Mouse (Mus musculus): ENCODE measurements around the gene Pcolce2. TPM values are rescaled to one million over a fixed set of nuclear protein-coding genes. Genes with fewer than 3 reads are reported as not detected.

The Pcolce2 gene
- polyA plus RNA-seq (2015; fragmentation: Nextera tagmentation; extraction: Ambion mirVana) = 1.7 and 2.8 TPM in 2 replicates

- Histone ChIP-seq H3K27ac (ENCODE audit: low read length) (no peak within 1 kb of the TSS), H3K9ac (ENCODE audit: low read length) (peak within 1 kb of the TSS; percentile 61), H3K4me3 (ENCODE audit: low read length) (peak within 1 kb of the TSS; percentile 62), H3K4me1 (ENCODE audit: control insufficient read depth, insufficient read depth, low read length) (no peaks in the 10 kb centered on the region; the same call in 1 of the 2 replicates), H3K4me2 (ENCODE audit: low read depth, low read length) (peak within 1 kb of the TSS; percentile 93), H3K9me3 (replicated peaks; ENCODE audit: control insufficient read depth, low read length) (no peaks in the 10 kb centered on the region), H3K36me3 (ENCODE audit: control insufficient read depth, insufficient read depth) (no peaks in the 10 kb centered on the region), H3K27me3 (ENCODE audit: control insufficient read depth, insufficient read depth, low read length) (peaks cover 36% of the 10 kb centered on the region)
- under 1% methylated on average over 65 of the region's 71 CpGs for WGBS
- peak; percentile 52 for ATAC-seq (replicated peaks; ENCODE audit: extremely low read depth, insufficient read depth, low FRiP score)
Observed at GRCm38 (mm10) chr9:95637271-95638181, at the start of gene Pcolce2. Gene Pcolce2 (plus strand): TSS chr9:95637601.

GRCm38 (mm10) chr9:95588070-95588469, 49.3 kb upstream of the Pcolce2 start:
- Histone ChIP-seq H3K27ac (ENCODE audit: low read length) (no peak overlapping the region), H3K36me3 (ENCODE audit: control insufficient read depth, insufficient read depth) (no peaks in the 10 kb centered on the region), H3K4me1 (ENCODE audit: control insufficient read depth, insufficient read depth, low read length) (no peaks in the 10 kb centered on the region), H3K9me3 (replicated peaks; ENCODE audit: control insufficient read depth, low read length) (peaks cover 3% of the 10 kb centered on the region; the same call in 1 of the 2 replicates), H3K4me2 (ENCODE audit: low read depth, low read length) (no peak overlapping the region), H3K27me3 (ENCODE audit: control insufficient read depth, insufficient read depth, low read length) (no peaks in the 10 kb centered on the region), H3K4me3 (ENCODE audit: low read length) (no peak overlapping the region), H3K9ac (ENCODE audit: low read length) (no peak overlapping the region)
- no peak for ATAC-seq (replicated peaks; ENCODE audit: extremely low read depth, insufficient read depth, low FRiP score)
- WGBS = 86% methylated on average over 7 of the region's 7 CpGs

GRCm38 (mm10) chr9:95594291-95594690, 43.1 kb upstream of the Pcolce2 start:
- 79% methylated on average over 4 of the region's 4 CpGs for WGBS
- Histone ChIP-seq H3K36me3 (ENCODE audit: control insufficient read depth, insufficient read depth) (no peaks in the 10 kb centered on the region), H3K4me3 (ENCODE audit: low read length) (no peak overlapping the region), H3K9ac (ENCODE audit: low read length) (no peak overlapping the region), H3K27me3 (ENCODE audit: control insufficient read depth, insufficient read depth, low read length) (no peaks in the 10 kb centered on the region), H3K4me2 (ENCODE audit: low read depth, low read length) (no peak overlapping the region), H3K4me1 (ENCODE audit: control insufficient read depth, insufficient read depth, low read length) (no peaks in the 10 kb centered on the region; the same call in 1 of the 2 replicates), H3K27ac (ENCODE audit: low read length) (no peak overlapping the region), H3K9me3 (replicated peaks; ENCODE audit: control insufficient read depth, low read length) (no peaks in the 10 kb centered on the region)
- ATAC-seq (replicated peaks; ENCODE audit: extremely low read depth, insufficient read depth, low FRiP score) = no peak

GRCm38 (mm10) chr9:95597466-95598178, 39.8 kb upstream of the Pcolce2 start:
- Histone ChIP-seq H3K4me3 (ENCODE audit: low read length) (peak overlapping the region; percentile 28; the same call in 1 of the 2 replicates), H3K9me3 (replicated peaks; ENCODE audit: control insufficient read depth, low read length) (no peaks in the 10 kb centered on the region), H3K27me3 (ENCODE audit: control insufficient read depth, insufficient read depth, low read length) (no peaks in the 10 kb centered on the region), H3K4me1 (ENCODE audit: control insufficient read depth, insufficient read depth, low read length) (no peaks in the 10 kb centered on the region; the same call in 1 of the 2 replicates), H3K4me2 (ENCODE audit: low read depth, low read length) (peak overlapping the region; percentile 54), H3K27ac (ENCODE audit: low read length) (no peak overlapping the region), H3K9ac (ENCODE audit: low read length) (no peak overlapping the region), H3K36me3 (ENCODE audit: control insufficient read depth, insufficient read depth) (no peaks in the 10 kb centered on the region)
- 53% methylated on average over 13 of the region's 13 CpGs for WGBS
- no peak for ATAC-seq (replicated peaks; ENCODE audit: extremely low read depth, insufficient read depth, low FRiP score)

- Histone ChIP-seq H3K4me3 (ENCODE audit: low read length) (peak overlapping the region; percentile 28; the same call in 1 of the 2 replicates), H3K27me3 (ENCODE audit: control insufficient read depth, insufficient read depth, low read length) (no peaks in the 10 kb centered on the region), H3K36me3 (ENCODE audit: control insufficient read depth, insufficient read depth) (no peaks in the 10 kb centered on the region), H3K9me3 (replicated peaks; ENCODE audit: control insufficient read depth, low read length) (no peaks in the 10 kb centered on the region), H3K4me1 (ENCODE audit: control insufficient read depth, insufficient read depth, low read length) (no peaks in the 10 kb centered on the region; the same call in 1 of the 2 replicates), H3K27ac (ENCODE audit: low read length) (no peak overlapping the region), H3K4me2 (ENCODE audit: low read depth, low read length) (peak overlapping the region; percentile 54), H3K9ac (ENCODE audit: low read length) (no peak overlapping the region)
- no peak for ATAC-seq (replicated peaks; ENCODE audit: extremely low read depth, insufficient read depth, low FRiP score)
- 38% methylated on average over 19 of the region's 19 CpGs for WGBS
Observed at GRCm38 (mm10) chr9:95598179-95598721, 39.2 kb upstream of the Pcolce2 start.

- Histone ChIP-seq H3K4me1 (ENCODE audit: control insufficient read depth, insufficient read depth, low read length) (no peaks in the 10 kb centered on the region; the same call in 1 of the 2 replicates), H3K4me2 (ENCODE audit: low read depth, low read length) (no peak overlapping the region), H3K4me3 (ENCODE audit: low read length) (no peak overlapping the region), H3K9ac (ENCODE audit: low read length) (no peak overlapping the region), H3K27me3 (ENCODE audit: control insufficient read depth, insufficient read depth, low read length) (no peaks in the 10 kb centered on the region), H3K27ac (ENCODE audit: low read length) (no peak overlapping the region), H3K36me3 (ENCODE audit: control insufficient read depth, insufficient read depth) (no peaks in the 10 kb centered on the region), H3K9me3 (replicated peaks; ENCODE audit: control insufficient read depth, low read length) (no peaks in the 10 kb centered on the region)
- no peak for ATAC-seq (replicated peaks; ENCODE audit: extremely low read depth, insufficient read depth, low FRiP score)
- WGBS = 82% methylated on average over 4 of the region's 4 CpGs
Observed at GRCm38 (mm10) chr9:95599399-95599798, 38.0 kb upstream of the Pcolce2 start.

- 70% methylated on average over 3 of the region's 3 CpGs for WGBS
Observed at GRCm38 (mm10) chr9:95602849-95603248, 34.6 kb upstream of the Pcolce2 start.

GRCm38 (mm10) chr9:95603316-95603715, 34.1 kb upstream of the Pcolce2 start:
- no peak for ATAC-seq (replicated peaks; ENCODE audit: extremely low read depth, insufficient read depth, low FRiP score)
- Histone ChIP-seq H3K27ac (ENCODE audit: low read length) (no peak overlapping the region), H3K4me1 (ENCODE audit: control insufficient read depth, insufficient read depth, low read length) (no peaks in the 10 kb centered on the region), H3K4me3 (ENCODE audit: low read length) (no peak overlapping the region), H3K36me3 (ENCODE audit: control insufficient read depth, insufficient read depth) (no peaks in the 10 kb centered on the region), H3K9ac (ENCODE audit: low read length) (no peak overlapping the region), H3K4me2 (ENCODE audit: low read depth, low read length) (no peak overlapping the region), H3K27me3 (ENCODE audit: control insufficient read depth, insufficient read depth, low read length) (no peaks in the 10 kb centered on the region), H3K9me3 (replicated peaks; ENCODE audit: control insufficient read depth, low read length) (no peaks in the 10 kb centered on the region)
- WGBS = 61% methylated on average over 9 of the region's 9 CpGs

More at GRCm38 (mm10) chr9:95602849-95603248, 34.6 kb upstream of the Pcolce2 start:
- no peak overlapping the region for H3K4me3 ChIP-seq (ENCODE audit: low read length)
- no peak overlapping the region for H3K4me2 ChIP-seq (ENCODE audit: low read depth, low read length)
- H3K4me1 ChIP-seq (ENCODE audit: control insufficient read depth, insufficient read depth, low read length) = no peaks in the 10 kb centered on the region; the same call in 1 of the 2 replicates
- H3K36me3 ChIP-seq (ENCODE audit: control insufficient read depth, insufficient read depth) = no peaks in the 10 kb centered on the region
- H3K9ac ChIP-seq (ENCODE audit: low read length) = no peak overlapping the region
- H3K27me3 ChIP-seq (ENCODE audit: control insufficient read depth, insufficient read depth, low read length) = no peaks in the 10 kb centered on the region
- no peak for ATAC-seq (replicated peaks; ENCODE audit: extremely low read depth, insufficient read depth, low FRiP score)
- H3K9me3 ChIP-seq (replicated peaks; ENCODE audit: control insufficient read depth, low read length) = no peaks in the 10 kb centered on the region
- no peak overlapping the region for H3K27ac ChIP-seq (ENCODE audit: low read length)

Measured in heart, embryonic 16.5 days (tissue).